Mouse (Mus musculus) layer of hippocampus, adult 2 months (tissue): ENCODE results near the gene Prkrip1. TPM values are rescaled to one million over a fixed set of nuclear protein-coding genes. Genes with fewer than 3 reads are reported as not detected.
A peak's percentile ranks its signal among the peaks of the same experiment; 100 is the strongest.

Source experiments
- DNase-seq, 2 experiments: peaks; one replicate each; pipeline ENCODE4 v3.0.0; 2022; ENCODE audit warnings: low spot score in 2 of 2
- H3K27ac ChIP-seq: fragments of 200-600 bp; 2 replicates; pipeline ENCODE4 v1.8.1; 2022
- H3K4me3 ChIP-seq: fragments of 200-600 bp; 2 replicates; pipeline ENCODE4 v1.8.1; 2022; ENCODE audit warnings: mild to moderate bottlenecking
- CTCF ChIP-seq: fragments of 200-600 bp; conservative IDR thresholded peaks from 2 replicates; pipeline ENCODE4 v1.8.1; 2022; ENCODE audit warnings: antibody characterized with exemption, mild to moderate bottlenecking, moderate library complexity
- long read RNA-seq, 2 experiments: library from polyadenylated mRNA; stranded (forward); transcript quantifications; one replicate each; pipeline ENCODE4 v2.0.0; 2021; ENCODE audit warnings: borderline mapping rate in 2 of 2
- total RNA-seq, 2 experiments: library from RNA; stranded (reverse); gene quantifications; 2 replicates each; pipeline ENCODE4 v1.2.3; 2021

Gene Prkrip1
- 10 to 100 TPM; 31.8 to 35.6 TPM for total RNA-seq
- long read RNA-seq, experiment 1, transcript Prkrip1-204 (6 exons, 3,893 nt), result major isoform, 15 of 18 reads
- long read RNA-seq, experiment 1, partial matches to known transcripts, result 1 of 18 reads
- long read RNA-seq, experiment 1, other reads (novel, unspliced or antisense), result 2 of 18 reads
- long read RNA-seq, experiment 2, transcript Prkrip1-204 (6 exons, 3,893 nt), result major isoform, 22 of 27 reads
- long read RNA-seq, experiment 2, partial matches to known transcripts, result 2 of 27 reads
- long read RNA-seq, experiment 2, other reads (novel, unspliced or antisense), result 3 of 27 reads

GRCm38 (mm10) chr5:136198474-136199391, at the start of gene Prkrip1:
TSS of gene Prkrip1 (minus strand) at chr5:136198963.
- Histone ChIP-seq H3K27ac (peak within 1 kb of the TSS; percentile 93), H3K4me3 (peak within 1 kb of the TSS; percentile 91)
- DNase-seq, result peak; percentile 94 to 95
- no peak for TF ChIP-seq CTCF

GRCm38 (mm10) chr5:136248441-136248840, 49.7 kb upstream of the Prkrip1 start:
- no peak for TF ChIP-seq CTCF

DNA sequence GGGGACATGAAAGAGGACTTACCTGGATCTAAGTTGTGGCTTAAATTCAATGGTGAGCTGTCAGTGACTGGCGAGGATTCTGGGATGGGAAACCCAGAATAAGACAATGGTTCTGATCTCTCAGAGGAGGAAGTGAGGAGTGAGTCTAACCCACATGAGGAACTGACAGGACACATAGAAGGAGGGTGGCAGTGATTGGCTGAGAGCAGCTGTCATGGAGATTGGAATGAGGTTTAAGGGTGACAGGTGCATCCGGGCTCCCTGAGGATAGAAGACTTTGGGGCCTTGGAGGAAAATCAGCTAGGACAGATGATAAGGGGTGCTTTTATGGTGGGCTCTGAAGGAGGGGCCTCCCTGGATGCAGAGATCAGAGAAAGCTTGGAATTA, 47.7 kb upstream of the Prkrip1 start, which contains the start of gene Sh2b2:
Gene Sh2b2, minus strand, starts transcription at position 105 of the 387 bp plus-strand sequence.
- no peak within 1 kb of the TSS; the same call in 1 of the 2 replicates for H3K27ac ChIP-seq
- H3K4me3 ChIP-seq, result peak within 1 kb of the TSS; percentile 68
- DNase-seq, result no peak
- no peak for TF ChIP-seq CTCF

More at GRCm38 (mm10) chr5:136248441-136248840, 49.7 kb upstream of the Prkrip1 start:
- Histone ChIP-seq H3K27ac (no peak overlapping the region), H3K4me3 (no peak overlapping the region)
- no peak for DNase-seq

GRCm38 (mm10) chr5:136245541-136246451, 47.0 kb upstream of the Prkrip1 start:
- peak overlapping the region; percentile 68 for H3K4me3 ChIP-seq
- no peak for TF ChIP-seq CTCF
- no peak overlapping the region; the same call in 1 of the 2 replicates for H3K27ac ChIP-seq
- no peak for DNase-seq

DNA sequence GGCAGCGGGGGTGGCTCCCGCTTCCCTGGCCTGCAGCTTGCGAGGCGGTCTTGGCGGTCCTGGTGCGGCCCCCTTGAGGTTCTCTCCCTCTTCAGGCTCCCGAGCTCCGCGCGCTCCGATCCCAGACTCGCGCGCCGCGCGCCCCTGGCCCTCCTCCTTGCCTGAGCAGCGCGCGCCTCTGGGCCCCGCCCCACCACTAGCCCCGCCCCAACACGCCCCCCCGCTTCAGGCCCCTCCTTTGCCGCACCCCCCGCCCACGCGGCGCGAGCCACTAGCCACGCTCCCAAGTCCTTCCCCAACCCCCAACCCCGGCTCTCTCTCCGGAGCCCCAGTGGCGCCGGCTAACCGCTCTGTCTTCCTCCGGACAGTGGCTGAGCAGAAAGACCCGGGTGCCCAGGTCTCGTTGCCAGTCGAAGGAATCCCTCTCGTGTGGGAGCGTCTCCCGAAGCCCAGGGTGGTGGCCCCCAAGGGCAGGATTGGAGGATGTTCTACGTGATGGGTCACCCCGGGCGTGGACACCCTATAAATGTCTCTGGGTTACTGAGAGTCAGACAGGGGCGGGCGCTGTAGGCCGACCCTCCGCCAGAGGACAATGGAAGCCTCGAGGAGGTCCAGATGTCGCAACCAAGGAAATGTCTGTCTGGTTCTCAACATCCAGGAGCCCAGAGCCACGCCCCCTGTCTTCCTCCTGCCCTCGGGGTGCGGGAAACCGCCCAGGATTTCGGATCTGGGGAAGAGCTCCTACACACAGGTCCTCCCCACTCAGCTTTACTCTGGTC, 46.2 kb upstream of the Prkrip1 start:
- DNase-seq, result peak; percentile 82 to 83
- Histone ChIP-seq H3K27ac (peak overlapping the region; percentile 69), H3K4me3 (peak overlapping the region; percentile 68)
- 0 out of 2 replicates have a peak, but pooled peaks have one; percentile 4 for TF ChIP-seq CTCF

DNA sequence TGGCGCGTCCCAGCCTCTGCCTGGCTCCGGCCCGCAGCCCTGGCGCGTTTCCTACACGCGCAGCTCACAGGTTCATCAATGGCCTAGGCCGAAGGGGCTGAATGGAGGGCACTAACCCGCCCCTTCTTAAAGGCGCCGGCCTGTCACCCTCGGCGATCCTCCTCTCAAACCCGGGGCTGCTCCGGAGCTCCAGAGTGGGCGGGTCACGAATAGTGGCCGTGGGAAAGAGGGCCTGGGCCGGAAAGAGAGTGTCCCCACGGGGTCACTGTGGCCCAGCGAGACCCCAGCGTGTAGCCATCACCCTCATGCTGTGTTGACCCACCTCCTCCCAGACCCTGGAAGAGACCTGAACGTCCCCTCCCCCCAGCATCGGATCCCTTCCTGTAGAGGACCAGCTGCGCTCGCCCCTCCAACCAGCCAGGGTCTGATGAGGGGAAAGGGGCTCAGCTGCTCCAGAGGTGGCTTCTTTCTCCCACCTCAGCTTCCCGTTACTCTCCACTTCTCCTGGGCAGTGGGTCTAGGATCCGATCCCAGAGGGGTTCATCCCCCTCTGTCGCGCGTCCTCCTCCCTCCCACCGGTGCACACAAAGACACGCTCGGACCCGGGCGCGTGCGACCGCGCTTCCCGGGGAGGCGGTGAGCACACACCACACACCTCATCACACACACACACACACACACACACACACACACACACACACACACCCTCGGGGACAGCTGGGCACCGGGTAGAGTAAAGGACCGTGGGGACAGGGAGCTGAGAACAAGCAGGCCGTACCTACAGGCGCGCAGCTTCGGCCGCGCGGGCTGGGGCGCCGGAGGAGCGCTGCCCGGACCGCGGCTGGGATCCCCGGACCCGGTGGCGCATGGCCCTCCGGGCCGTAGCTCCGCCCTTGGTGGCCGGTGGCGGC, 45.3 kb upstream of the Prkrip1 start:
- H3K27ac ChIP-seq, result peak overlapping the region; percentile 51; the same call in 1 of the 2 replicates
- peak overlapping the region; percentile 68 for H3K4me3 ChIP-seq
- no peak for TF ChIP-seq CTCF
- DNase-seq, result no peak

GRCm38 (mm10) chr5:136241161-136241560, 42.4 kb upstream of the Prkrip1 start:
- TF ChIP-seq CTCF, result no peak
- no peak overlapping the region for H3K27ac ChIP-seq
- no peak for DNase-seq
- H3K4me3 ChIP-seq, result no peak overlapping the region

DNA sequence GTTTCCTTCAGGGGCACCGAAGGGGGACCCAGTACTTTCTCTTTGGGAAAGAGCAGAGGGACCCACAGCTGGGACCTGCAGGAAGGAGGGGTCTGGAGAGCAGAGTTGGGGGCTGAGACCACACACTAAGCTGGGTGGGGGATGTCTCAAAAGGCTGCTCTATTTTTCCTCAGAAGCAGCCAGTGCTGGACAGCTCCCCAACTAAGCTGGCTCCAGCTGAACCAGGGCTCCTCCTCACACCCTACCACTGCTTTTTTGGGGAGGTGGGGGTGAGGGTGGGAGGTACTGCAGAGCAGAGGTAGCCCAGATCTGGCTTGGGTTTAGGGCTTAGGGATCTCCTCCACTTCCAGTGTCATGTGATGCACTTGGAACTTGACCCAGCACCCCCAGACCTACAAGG, 41.6 kb upstream of the Prkrip1 start:
- no peak overlapping the region for H3K27ac ChIP-seq
- DNase-seq, result no peak
- H3K4me3 ChIP-seq, result no peak overlapping the region
- TF ChIP-seq CTCF, result no peak

GRCm38 (mm10) chr5:136237607-136238006, 38.8 kb upstream of the Prkrip1 start:
- peak overlapping the region; percentile 49 for H3K4me3 ChIP-seq
- TF ChIP-seq CTCF, result no peak
- H3K27ac ChIP-seq, result no peak overlapping the region
- no peak for DNase-seq

DNA sequence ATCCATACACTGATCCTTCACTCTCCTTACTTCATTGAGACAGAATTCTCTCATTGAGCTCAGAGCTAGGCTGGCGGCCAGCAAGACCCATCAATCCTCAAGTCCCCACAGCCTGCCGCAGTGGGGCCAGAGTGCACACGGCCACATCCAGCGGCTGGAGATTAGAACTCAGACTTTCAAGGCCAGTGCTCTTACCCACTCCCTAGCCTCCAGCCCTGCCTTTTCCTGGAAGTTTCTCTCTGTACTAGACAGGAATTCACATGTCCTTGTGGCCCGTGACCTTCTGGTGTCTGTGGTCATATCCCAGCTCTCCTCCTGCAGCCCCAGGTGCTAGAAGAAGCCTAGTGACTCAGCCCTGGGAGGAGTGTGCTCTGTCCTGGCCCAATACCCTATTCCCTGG, 37.8 kb upstream of the Prkrip1 start:
- no peak for TF ChIP-seq CTCF
- no peak for DNase-seq
- no peak overlapping the region for H3K4me3 ChIP-seq
- H3K27ac ChIP-seq, result no peak overlapping the region
